Mouse (Mus musculus) liver, embryonic 11.5 days (tissue): ENCODE measurements around the gene Tmem255b. TPM values are rescaled to one million over a fixed set of nuclear protein-coding genes. Genes with fewer than 3 reads are reported as not detected.

Experiments used
- ATAC-seq: fragments of 200-750 bp; cut with Nextera tagmentation; replicated peaks from 2 replicates; pipeline ENCODE4 v1.8.0; 2017; ENCODE audit warnings: moderate number of reproducible peaks, mild to moderate bottlenecking, moderate TSS enrichment, moderate library complexity; ENCODE audit not compliant: low FRiP score
- DNase-seq: peaks from one replicate; pipeline ENCODE4 v3.0.0-alpha.2; 2017; ENCODE audit warnings: low spot score
- H3K27ac ChIP-seq: fragments of 300-500 bp; sonication (generic); 2 replicates; pipeline ENCODE4 v1.5.1; 2014; ENCODE audit warnings: mild to moderate bottlenecking, low read depth, low read length, control low read depth
- H3K27me3 ChIP-seq: fragments of 300-500 bp; sonication (generic); replicated peaks from 2 replicates; pipeline ENCODE4 v1.6.1; 2014; ENCODE audit warnings: low read length, mixed read lengths; ENCODE audit not compliant: control insufficient read depth, insufficient read depth
- H3K36me3 ChIP-seq: fragments of 300-500 bp; sonication (generic); 2 replicates; pipeline ENCODE4 v1.6.1; 2014; ENCODE audit warnings: mild to moderate bottlenecking, low read length, moderate library complexity, mixed read lengths; ENCODE audit not compliant: control insufficient read depth, insufficient read depth
- H3K4me1 ChIP-seq: fragments of 300-500 bp; sonication (generic); replicated peaks from 2 replicates; pipeline ENCODE4 v1.6.1; 2014; ENCODE audit warnings: low read length, mixed read lengths; ENCODE audit not compliant: control insufficient read depth, insufficient read depth
- H3K4me2 ChIP-seq: fragments of 300-500 bp; sonication (generic); 2 replicates; pipeline ENCODE4 v1.6.1; 2014; ENCODE audit warnings: mild to moderate bottlenecking, control low read depth, moderate library complexity
- H3K4me3 ChIP-seq: fragments of 300-500 bp; sonication (generic); 2 replicates; pipeline ENCODE4 v1.5.1; 2014; ENCODE audit warnings: low read depth, low read length, control low read depth
- H3K9ac ChIP-seq: fragments of 300-500 bp; sonication (generic); 2 replicates; pipeline ENCODE4 v1.6.1; 2014; ENCODE audit warnings: low read depth, low read length, control low read depth
- H3K9me3 ChIP-seq: fragments of 300-500 bp; sonication (generic); 2 replicates; pipeline ENCODE4 v1.6.1; 2016; ENCODE audit warnings: low read length, inconsistent platforms, mixed read lengths; ENCODE audit not compliant: control insufficient read depth
- WGBS: fragments of 180-500 bp; shearing (Covaris S2); extraction: QIAGEN DNeasy Blood & Tissue Kit; methylation state at CpG from one replicate; pipeline ENCODE4 v1.1.7; 2014; 5-methylcytosine and 5-hydroxymethylcytosine counted together
- polyA plus RNA-seq: library from polyadenylated mRNA; unstranded; fragments of >200 nt; fragmentation: Nextera tagmentation; extraction: Ambion mirVana; gene quantifications from 2 replicates; pipeline ENCODE4 v1.2.1, GENCODE M21; 2014

Gene Tmem255b
- polyA plus RNA-seq, 1 experiment from 2014 or later: not detected

- WGBS: 26% methylated on average over 2 of the region's 2 CpGs
- no peak overlapping the region for H3K4me3 ChIP-seq
- no peaks in the 10 kb centered on the region for H3K9me3 ChIP-seq
- no peaks in the 10 kb centered on the region for H3K27me3 ChIP-seq
- H3K4me1 ChIP-seq: no peaks in the 10 kb centered on the region
- H3K4me2 ChIP-seq: no peak overlapping the region
- no peak overlapping the region for H3K9ac ChIP-seq
- no peak for ATAC-seq
- H3K27ac ChIP-seq: no peak overlapping the region
- no peaks in the 10 kb centered on the region for H3K36me3 ChIP-seq
- DNase-seq: no peak
Observed at GRCm38 (mm10) chr8:13455295-13455694, 20.3 kb downstream of the Tmem255b start.

- no peak overlapping the region for H3K4me2 ChIP-seq
- WGBS: 85% methylated on average over 4 of the region's 4 CpGs
- H3K27me3 ChIP-seq: no peaks in the 10 kb centered on the region
- no peaks in the 10 kb centered on the region for H3K36me3 ChIP-seq
- no peak for ATAC-seq
- H3K9me3 ChIP-seq: no peaks in the 10 kb centered on the region
- H3K4me3 ChIP-seq: no peak overlapping the region
- no peak overlapping the region for H3K27ac ChIP-seq
- H3K9ac ChIP-seq: no peak overlapping the region
- H3K4me1 ChIP-seq: no peaks in the 10 kb centered on the region
- DNase-seq: no peak
Observed at GRCm38 (mm10) chr8:13459431-13459830, 24.4 kb downstream of the Tmem255b start.

- Histone ChIP-seq H3K4me1 (no peaks in the 10 kb centered on the region), H3K27ac (no peak overlapping the region), H3K9ac (no peak overlapping the region), H3K36me3 (no peaks in the 10 kb centered on the region), H3K4me2 (no peak overlapping the region), H3K27me3 (no peaks in the 10 kb centered on the region), H3K9me3 (no peaks in the 10 kb centered on the region), H3K4me3 (no peak overlapping the region)
- 78% methylated on average over 17 of the region's 17 CpGs for WGBS
- DNase-seq: no peak
- no peak for ATAC-seq
Observed at GRCm38 (mm10) chr8:13461085-13461765, 26.2 kb downstream of the Tmem255b start.

- no peaks in the 10 kb centered on the region for H3K9me3 ChIP-seq
Observed at GRCm38 (mm10) chr8:13461843-13462242, 26.9 kb downstream of the Tmem255b start.

GRCm38 (mm10) chr8:13462392-13462791, 27.4 kb downstream of the Tmem255b start:
- Histone ChIP-seq H3K27me3 (no peaks in the 10 kb centered on the region), H3K36me3 (no peaks in the 10 kb centered on the region), H3K4me3 (no peak overlapping the region), H3K9ac (no peak overlapping the region), H3K4me2 (no peak overlapping the region), H3K4me1 (no peaks in the 10 kb centered on the region), H3K9me3 (no peaks in the 10 kb centered on the region), H3K27ac (no peak overlapping the region)
- ATAC-seq (no peak; the same call in 1 of the 2 replicates), DNase-seq (no peak)
- 81% methylated on average over 10 of the region's 10 CpGs for WGBS

More at GRCm38 (mm10) chr8:13461843-13462242, 26.9 kb downstream of the Tmem255b start:
- no peak overlapping the region for H3K4me3 ChIP-seq
- H3K4me2 ChIP-seq: no peak overlapping the region
- no peaks in the 10 kb centered on the region for H3K4me1 ChIP-seq
- 31% methylated on average over 4 of the region's 4 CpGs for WGBS
- H3K36me3 ChIP-seq: no peaks in the 10 kb centered on the region
- no peak overlapping the region for H3K9ac ChIP-seq
- no peak overlapping the region for H3K27ac ChIP-seq
- no peak; the same call in 1 of the 2 replicates for ATAC-seq
- H3K27me3 ChIP-seq: no peaks in the 10 kb centered on the region
- peak; percentile 68 for DNase-seq

GRCm38 (mm10) chr8:13465324-13465723, 30.3 kb downstream of the Tmem255b start:
- no peak overlapping the region for H3K4me2 ChIP-seq
- no peaks in the 10 kb centered on the region for H3K9me3 ChIP-seq
- no peaks in the 10 kb centered on the region for H3K36me3 ChIP-seq
- no peak overlapping the region for H3K27ac ChIP-seq
- H3K27me3 ChIP-seq: no peaks in the 10 kb centered on the region
- H3K4me3 ChIP-seq: no peak overlapping the region
- H3K9ac ChIP-seq: no peak overlapping the region
- ATAC-seq (no peak), DNase-seq (no peak)
- H3K4me1 ChIP-seq: no peaks in the 10 kb centered on the region
- WGBS: 67% methylated on average over 7 of the region's 7 CpGs

- no peak for ATAC-seq
- Histone ChIP-seq H3K36me3 (no peaks in the 10 kb centered on the region), H3K4me1 (no peaks in the 10 kb centered on the region), H3K27me3 (no peaks in the 10 kb centered on the region), H3K27ac (no peak overlapping the region), H3K4me3 (no peak overlapping the region), H3K4me2 (no peak overlapping the region), H3K9me3 (no peaks in the 10 kb centered on the region), H3K9ac (no peak overlapping the region)
- no peak for DNase-seq
- 61% methylated on average over 5 of the region's 5 CpGs for WGBS
Observed at GRCm38 (mm10) chr8:13466989-13467388, 32.0 kb downstream of the Tmem255b start.

- Histone ChIP-seq H3K36me3 (no peaks in the 10 kb centered on the region), H3K27me3 (no peaks in the 10 kb centered on the region), H3K9ac (no peak overlapping the region), H3K4me1 (no peaks in the 10 kb centered on the region), H3K4me2 (no peak overlapping the region), H3K9me3 (no peaks in the 10 kb centered on the region), H3K27ac (no peak overlapping the region), H3K4me3 (no peak overlapping the region)
- 78% methylated on average over 9 of the region's 9 CpGs for WGBS
- ATAC-seq: no peak
- DNase-seq: no peak
Observed at GRCm38 (mm10) chr8:13468737-13469136, 33.7 kb downstream of the Tmem255b start.

GRCm38 (mm10) chr8:13471484-13471883, 36.5 kb downstream of the Tmem255b start:
- WGBS: 78% methylated on average over 11 of the region's 11 CpGs
- Histone ChIP-seq H3K4me2 (no peak overlapping the region), H3K4me1 (no peaks in the 10 kb centered on the region), H3K36me3 (no peaks in the 10 kb centered on the region), H3K27ac (no peak overlapping the region), H3K9ac (no peak overlapping the region), H3K4me3 (no peak overlapping the region), H3K27me3 (no peaks in the 10 kb centered on the region), H3K9me3 (no peaks in the 10 kb centered on the region)
- DNase-seq (no peak), ATAC-seq (no peak)
